Mouse (Mus musculus) neural tube, embryonic 11.5 days (tissue): ENCODE measurements around the gene Daam2. TPM values are rescaled to one million over a fixed set of nuclear protein-coding genes. Genes with fewer than 3 reads are reported as not detected.

ENCODE experiments used
- ATAC-seq: fragments of 200-750 bp; cut with Nextera tagmentation; 2 replicates; pipeline ENCODE4 v1.8.0; 2017; ENCODE audit warnings: moderate number of reproducible peaks, mild to moderate bottlenecking, moderate TSS enrichment, moderate library complexity; ENCODE audit not compliant: insufficient read depth, low FRiP score, low TSS enrichment
- DNase-seq: peaks from one replicate; pipeline ENCODE4 v3.0.0-alpha.2; 2015; ENCODE audit warnings: low spot score
- H3K27ac ChIP-seq: fragments of 300-500 bp; sonication (generic); 2 replicates; pipeline ENCODE4 v1.5.1; 2014; ENCODE audit warnings: low read depth, mild to moderate bottlenecking, low read length
- H3K27me3 ChIP-seq: fragments of 300-500 bp; sonication (generic); 2 replicates; pipeline ENCODE4 v1.6.1; 2014; ENCODE audit warnings: mild to moderate bottlenecking, low read length, mixed read lengths; ENCODE audit not compliant: control insufficient read depth, insufficient read depth
- H3K36me3 ChIP-seq: fragments of 300-500 bp; sonication (generic); 2 replicates; pipeline ENCODE4 v1.6.1; 2014; ENCODE audit warnings: mild to moderate bottlenecking, low read length, moderate library complexity, mixed read lengths; ENCODE audit not compliant: control insufficient read depth, insufficient read depth
- H3K4me1 ChIP-seq: fragments of 300-500 bp; sonication (generic); 2 replicates; pipeline ENCODE4 v1.6.1; 2014; ENCODE audit warnings: low read length, mixed read lengths; ENCODE audit not compliant: control insufficient read depth, insufficient read depth
- H3K4me2 ChIP-seq: fragments of 300-500 bp; sonication (generic); 2 replicates; pipeline ENCODE4 v1.6.1; 2014; ENCODE audit warnings: low read depth, mild to moderate bottlenecking, moderate library complexity
- H3K4me3 ChIP-seq: fragments of 300-500 bp; sonication (generic); 2 replicates; pipeline ENCODE4 v1.5.1; 2014; ENCODE audit warnings: low read depth, low read length
- H3K9ac ChIP-seq: fragments of 300-500 bp; sonication (generic); 2 replicates; pipeline ENCODE4 v1.6.1; 2014; ENCODE audit warnings: mild to moderate bottlenecking, low read length
- H3K9me3 ChIP-seq: fragments of 300-500 bp; sonication (generic); 2 replicates; pipeline ENCODE4 v1.6.1; 2016; ENCODE audit warnings: low read length; ENCODE audit not compliant: control insufficient read depth
- WGBS: fragments of 180-500 bp; shearing (Covaris S2); extraction: QIAGEN DNeasy Blood & Tissue Kit; methylation state at CpG from one replicate; pipeline ENCODE4 v1.1.7; 2014; 5-methylcytosine and 5-hydroxymethylcytosine counted together
- polyA plus RNA-seq: library from polyadenylated mRNA; unstranded; fragments of >200 nt; fragmentation: Nextera tagmentation; extraction: Ambion mirVana; gene quantifications from 2 replicates; pipeline ENCODE4 v1.2.1, GENCODE M21; 2014

Daam2 gene
- polyA plus RNA-seq, 1 experiment from 2014 or later: 5.3 TPM

GRCm38 (mm10) chr17:49515141-49515540, 49.0 kb downstream of the Daam2 start:
- Histone ChIP-seq H3K27me3 (no peaks in the 10 kb centered on the region), H3K4me1 (no peaks in the 10 kb centered on the region), H3K9me3 (no peaks in the 10 kb centered on the region), H3K4me3 (no peak overlapping the region), H3K9ac (no peak overlapping the region), H3K27ac (no peak overlapping the region), H3K4me2 (no peak overlapping the region), H3K36me3 (no peaks in the 10 kb centered on the region)
- DNase-seq (no peak), ATAC-seq (no peak)
- WGBS: 92% methylated on average over 3 of the region's 3 CpGs

GRCm38 (mm10) chr17:49512671-49513085, 51.5 kb downstream of the Daam2 start:
- Histone ChIP-seq H3K9me3 (no peaks in the 10 kb centered on the region), H3K4me3 (no peak overlapping the region), H3K27ac (no peak overlapping the region), H3K36me3 (no peaks in the 10 kb centered on the region), H3K27me3 (no peaks in the 10 kb centered on the region), H3K9ac (no peak overlapping the region), H3K4me1 (no peaks in the 10 kb centered on the region), H3K4me2 (no peak overlapping the region)
- 83% methylated on average over 5 of the region's 5 CpGs for WGBS
- no peak for DNase-seq
- no peak for ATAC-seq

- Histone ChIP-seq H3K27ac (no peak overlapping the region), H3K27me3 (no peaks in the 10 kb centered on the region), H3K36me3 (no peaks in the 10 kb centered on the region), H3K4me3 (no peak overlapping the region), H3K9ac (no peak overlapping the region), H3K4me1 (no peaks in the 10 kb centered on the region), H3K9me3 (no peaks in the 10 kb centered on the region), H3K4me2 (no peak overlapping the region)
- DNase-seq: no peak
- WGBS: 93% methylated on average over 16 of the region's 16 CpGs
- ATAC-seq: no peak
These were observed 54.7 kb downstream of the Daam2 start for GRCm38 (mm10) chr17:49509431-49509830.

GRCm38 (mm10) chr17:49503246-49503900, 60.8 kb downstream of the Daam2 start:
- no peak for ATAC-seq
- H3K4me2 ChIP-seq: no peak overlapping the region
- WGBS: 78% methylated on average over 6 of the region's 6 CpGs
- H3K9ac ChIP-seq: no peak overlapping the region
- no peak for DNase-seq
- H3K4me1 ChIP-seq: no peaks in the 10 kb centered on the region
- no peaks in the 10 kb centered on the region for H3K9me3 ChIP-seq
- H3K27me3 ChIP-seq: no peaks in the 10 kb centered on the region
- no peak overlapping the region for H3K27ac ChIP-seq
- H3K4me3 ChIP-seq: no peak overlapping the region
- H3K36me3 ChIP-seq: no peaks in the 10 kb centered on the region

GRCm38 (mm10) chr17:49500234-49500633, 63.9 kb downstream of the Daam2 start:
- no peaks in the 10 kb centered on the region for H3K4me1 ChIP-seq
- no peak overlapping the region for H3K9ac ChIP-seq
- DNase-seq: no peak
- no peak overlapping the region for H3K4me2 ChIP-seq
- 79% methylated on average over 2 of the region's 2 CpGs for WGBS
- no peaks in the 10 kb centered on the region for H3K27me3 ChIP-seq
- no peaks in the 10 kb centered on the region for H3K9me3 ChIP-seq
- no peak for ATAC-seq
- H3K27ac ChIP-seq: no peak overlapping the region
- no peaks in the 10 kb centered on the region; the same call in 1 of the 2 replicates for H3K36me3 ChIP-seq
- H3K4me3 ChIP-seq: no peak overlapping the region

GRCm38 (mm10) chr17:49499635-49500034, 64.5 kb downstream of the Daam2 start:
- H3K4me3 ChIP-seq: no peak overlapping the region
- DNase-seq (no peak), ATAC-seq (no peak)
- H3K4me2 ChIP-seq: no peak overlapping the region
- H3K27me3 ChIP-seq: no peaks in the 10 kb centered on the region
- H3K9me3 ChIP-seq: no peaks in the 10 kb centered on the region
- H3K36me3 ChIP-seq: peaks cover 3% of the 10 kb centered on the region; the same call in 1 of the 2 replicates
- no peaks in the 10 kb centered on the region for H3K4me1 ChIP-seq
- no peak overlapping the region for H3K27ac ChIP-seq
- H3K9ac ChIP-seq: no peak overlapping the region
- WGBS: 87% methylated on average over 2 of the region's 2 CpGs

GRCm38 (mm10) chr17:49498169-49498568, 66.0 kb downstream of the Daam2 start:
- H3K36me3 ChIP-seq: peaks cover 3% of the 10 kb centered on the region; the same call in 1 of the 2 replicates
- no peak overlapping the region for H3K4me2 ChIP-seq
- no peaks in the 10 kb centered on the region for H3K9me3 ChIP-seq
- H3K4me3 ChIP-seq: no peak overlapping the region
- WGBS: 56% methylated on average over 3 of the region's 3 CpGs
- no peak overlapping the region for H3K9ac ChIP-seq
- H3K27me3 ChIP-seq: no peaks in the 10 kb centered on the region
- DNase-seq (no peak), ATAC-seq (no peak)
- no peaks in the 10 kb centered on the region for H3K4me1 ChIP-seq
- H3K27ac ChIP-seq: no peak overlapping the region

- Histone ChIP-seq H3K36me3 (peaks cover 3% of the 10 kb centered on the region; the same call in 1 of the 2 replicates), H3K27ac (no peak overlapping the region), H3K4me1 (no peaks in the 10 kb centered on the region), H3K4me2 (no peak overlapping the region), H3K9me3 (no peaks in the 10 kb centered on the region), H3K4me3 (no peak overlapping the region), H3K27me3 (no peaks in the 10 kb centered on the region), H3K9ac (no peak overlapping the region)
- WGBS: 95% methylated on average over 4 of the region's 4 CpGs
- no peak for ATAC-seq
- no peak for DNase-seq
These were observed 70.9 kb downstream of the Daam2 start for GRCm38 (mm10) chr17:49493276-49493675.

GRCm38 (mm10) chr17:49489098-49489497, 75.0 kb downstream of the Daam2 start:
- H3K36me3 ChIP-seq: peaks cover 3% of the 10 kb centered on the region; the same call in 1 of the 2 replicates
- H3K9ac ChIP-seq: no peak overlapping the region
- ATAC-seq (no peak), DNase-seq (no peak)
- WGBS: 79% methylated on average over 5 of the region's 5 CpGs
- H3K4me3 ChIP-seq: no peak overlapping the region
- H3K27me3 ChIP-seq: no peaks in the 10 kb centered on the region
- no peak overlapping the region for H3K4me2 ChIP-seq
- H3K4me1 ChIP-seq: no peaks in the 10 kb centered on the region
- H3K9me3 ChIP-seq: no peaks in the 10 kb centered on the region
- H3K27ac ChIP-seq: no peak overlapping the region
